Mouse (Mus musculus): ENCODE data around the gene Tkt. TPM values are rescaled to one million over a fixed set of nuclear protein-coding genes. Genes with fewer than 3 reads are reported as not detected.
A peak's percentile ranks its signal among the peaks of the same experiment; 100 is the strongest.

Gene Tkt
- polyA plus RNA-seq, 1 experiment from 2014 or later = 411 TPM

DNA sequence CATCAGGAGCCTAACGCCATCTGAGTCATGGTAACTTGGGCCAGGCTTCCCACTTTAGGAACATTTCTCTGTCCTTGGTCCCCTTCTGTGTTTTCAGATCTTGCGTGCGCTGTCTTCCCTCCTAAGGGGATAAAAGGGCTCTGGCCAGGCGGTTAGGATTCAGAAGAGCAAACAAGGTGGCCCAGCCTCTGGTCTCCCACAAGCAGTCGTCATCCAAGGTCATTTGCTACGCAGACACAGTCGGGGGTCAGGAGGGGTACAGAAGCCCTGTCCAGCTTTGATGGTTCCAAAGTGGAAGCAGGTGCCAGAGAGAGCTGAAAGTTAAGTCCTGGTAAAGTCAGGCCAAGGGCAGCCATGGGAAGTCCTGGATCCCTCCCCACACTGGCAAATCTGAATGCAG is 42.8 kb downstream of the Tkt start:
- ATAC-seq = no peak
- H3K4me3 ChIP-seq (ENCODE audit: low read length) = no peak overlapping the region
- H3K4me1 ChIP-seq (ENCODE audit: control insufficient read depth, insufficient read depth, low read length) = peaks cover 24% of the 10 kb centered on the region
- no peak overlapping the region for H3K27ac ChIP-seq (ENCODE audit: low read length)
- no peaks in the 10 kb centered on the region; the same call in 1 of the 2 replicates for H3K36me3 ChIP-seq (ENCODE audit: control insufficient read depth, insufficient read depth, low read length)
- no peaks in the 10 kb centered on the region for H3K9me3 ChIP-seq (ENCODE audit: control insufficient read depth, low read length)
- no peaks in the 10 kb centered on the region for H3K27me3 ChIP-seq (replicated peaks; ENCODE audit: control insufficient read depth, insufficient read depth, low read length)
- 72% methylated on average over 7 of the region's 7 CpGs for WGBS
- no peak overlapping the region for H3K4me2 ChIP-seq (ENCODE audit: low read depth, low read length)
- H3K9ac ChIP-seq (ENCODE audit: low read depth, low read length) = no peak overlapping the region

DNA sequence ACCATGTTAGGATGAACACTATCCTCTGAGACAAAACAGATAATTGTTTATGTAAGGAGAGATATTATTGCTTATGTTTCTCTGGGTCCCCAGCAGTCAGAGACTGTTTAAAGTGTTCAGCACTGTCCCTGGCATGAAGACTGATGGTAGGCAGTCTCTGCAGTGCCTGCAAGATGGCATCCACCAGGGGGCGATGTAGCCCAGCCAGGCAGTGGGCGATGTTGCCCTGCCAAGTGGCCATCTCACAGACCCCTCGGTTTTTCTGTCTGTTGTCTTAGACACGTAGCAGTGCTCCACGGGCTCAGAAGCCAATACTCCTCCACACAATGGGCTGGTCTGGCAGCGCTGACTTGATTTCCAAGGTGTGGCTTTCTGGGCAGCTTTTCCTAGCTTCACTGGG is 43.3 kb downstream of the Tkt start:
- Histone ChIP-seq H3K9ac (ENCODE audit: low read depth, low read length) (no peak overlapping the region), H3K4me3 (ENCODE audit: low read length) (no peak overlapping the region), H3K36me3 (ENCODE audit: control insufficient read depth, insufficient read depth, low read length) (no peaks in the 10 kb centered on the region; the same call in 1 of the 2 replicates), H3K4me2 (ENCODE audit: low read depth, low read length) (no peak overlapping the region), H3K27me3 (replicated peaks; ENCODE audit: control insufficient read depth, insufficient read depth, low read length) (no peaks in the 10 kb centered on the region), H3K9me3 (ENCODE audit: control insufficient read depth, low read length) (no peaks in the 10 kb centered on the region), H3K4me1 (ENCODE audit: control insufficient read depth, insufficient read depth, low read length) (peaks cover 26% of the 10 kb centered on the region), H3K27ac (ENCODE audit: low read length) (no peak overlapping the region)
- 13% methylated on average over 6 of the region's 6 CpGs for WGBS
- peak; percentile 26; the same call in 1 of the 2 replicates for ATAC-seq

- Histone ChIP-seq H3K4me2 (ENCODE audit: low read depth, low read length) (no peak overlapping the region), H3K27ac (ENCODE audit: low read length) (peak overlapping the region; percentile 86), H3K27me3 (replicated peaks; ENCODE audit: control insufficient read depth, insufficient read depth, low read length) (no peaks in the 10 kb centered on the region), H3K4me1 (ENCODE audit: control insufficient read depth, insufficient read depth, low read length) (peaks cover 28% of the 10 kb centered on the region), H3K4me3 (ENCODE audit: low read length) (no peak overlapping the region), H3K9ac (ENCODE audit: low read depth, low read length) (peak overlapping the region; percentile 43; the same call in 1 of the 2 replicates), H3K9me3 (ENCODE audit: control insufficient read depth, low read length) (no peaks in the 10 kb centered on the region), H3K36me3 (ENCODE audit: control insufficient read depth, insufficient read depth, low read length) (no peaks in the 10 kb centered on the region; the same call in 1 of the 2 replicates)
- peak; percentile 47 for ATAC-seq
- 46% methylated on average over 11 of the region's 11 CpGs for WGBS
Measured at GRCm38 (mm10) chr14:30593279-30594091, 45.3 kb downstream of the Tkt start.

GRCm38 (mm10) chr14:30594092-30594695 is 46.0 kb downstream of the Tkt start:
- 54% methylated on average over 7 of the region's 7 CpGs for WGBS
- peak overlapping the region; percentile 43; the same call in 1 of the 2 replicates for H3K9ac ChIP-seq (ENCODE audit: low read depth, low read length)
- H3K4me2 ChIP-seq (ENCODE audit: low read depth, low read length) = no peak overlapping the region
- H3K4me3 ChIP-seq (ENCODE audit: low read length) = no peak overlapping the region
- H3K9me3 ChIP-seq (ENCODE audit: control insufficient read depth, low read length) = no peaks in the 10 kb centered on the region
- peaks cover 3% of the 10 kb centered on the region for H3K36me3 ChIP-seq (ENCODE audit: control insufficient read depth, insufficient read depth, low read length)
- peaks cover 28% of the 10 kb centered on the region for H3K4me1 ChIP-seq (ENCODE audit: control insufficient read depth, insufficient read depth, low read length)
- H3K27me3 ChIP-seq (replicated peaks; ENCODE audit: control insufficient read depth, insufficient read depth, low read length) = no peaks in the 10 kb centered on the region
- peak overlapping the region; percentile 86 for H3K27ac ChIP-seq (ENCODE audit: low read length)
- peak; percentile 79 for ATAC-seq

DNA sequence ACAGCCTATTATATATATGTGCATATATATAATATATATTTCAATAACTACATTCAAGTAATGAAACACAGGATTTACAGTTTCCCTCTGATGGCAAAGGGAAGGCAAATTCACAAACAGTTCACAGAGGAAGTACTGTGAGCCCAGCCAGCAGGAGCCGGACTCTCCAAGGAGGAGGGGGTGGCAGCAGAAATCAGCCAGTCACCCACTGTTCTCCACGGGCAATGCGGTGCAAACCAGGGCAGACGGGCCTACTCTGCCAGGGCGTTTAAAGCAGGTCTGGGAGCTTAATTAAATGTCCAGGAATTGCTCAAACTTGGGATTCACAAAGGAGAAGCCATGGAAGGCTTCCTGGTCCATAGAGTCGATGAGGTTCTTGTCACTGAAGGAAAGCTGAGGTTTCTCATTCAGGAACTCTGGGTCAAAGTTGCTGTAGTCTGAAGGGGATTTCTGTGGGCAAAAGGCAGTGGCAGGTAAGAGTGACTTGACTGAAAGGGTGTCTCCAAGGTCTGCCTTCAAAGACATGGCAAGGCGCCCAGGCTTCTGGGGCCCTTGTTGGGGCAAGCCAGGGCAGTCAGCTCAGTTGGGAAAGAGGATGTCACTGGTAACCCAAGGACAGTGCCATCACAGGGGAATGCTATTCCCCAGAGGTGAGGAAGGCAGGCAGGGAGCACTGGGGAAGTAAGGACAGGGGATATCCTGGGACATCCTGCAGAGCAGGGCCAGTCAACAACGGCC is 47.6 kb downstream of the Tkt start:
- no peak overlapping the region for H3K4me3 ChIP-seq (ENCODE audit: low read length)
- H3K27me3 ChIP-seq (replicated peaks; ENCODE audit: control insufficient read depth, insufficient read depth, low read length) = no peaks in the 10 kb centered on the region
- H3K9me3 ChIP-seq (ENCODE audit: control insufficient read depth, low read length) = no peaks in the 10 kb centered on the region
- no peak overlapping the region; the same call in 1 of the 2 replicates for H3K9ac ChIP-seq (ENCODE audit: low read depth, low read length)
- no peak for ATAC-seq
- peaks cover 3% of the 10 kb centered on the region for H3K36me3 ChIP-seq (ENCODE audit: control insufficient read depth, insufficient read depth, low read length)
- no peak overlapping the region for H3K4me2 ChIP-seq (ENCODE audit: low read depth, low read length)
- no peak overlapping the region for H3K27ac ChIP-seq (ENCODE audit: low read length)
- H3K4me1 ChIP-seq (ENCODE audit: control insufficient read depth, insufficient read depth, low read length) = peaks cover 28% of the 10 kb centered on the region
- 86% methylated on average over 8 of the region's 8 CpGs for WGBS

- no peak overlapping the region for H3K4me3 ChIP-seq (ENCODE audit: low read length)
- no peak overlapping the region for H3K4me2 ChIP-seq (ENCODE audit: low read depth, low read length)
- peaks cover 28% of the 10 kb centered on the region for H3K4me1 ChIP-seq (ENCODE audit: control insufficient read depth, insufficient read depth, low read length)
- peaks cover 3% of the 10 kb centered on the region for H3K36me3 ChIP-seq (ENCODE audit: control insufficient read depth, insufficient read depth, low read length)
- 52% methylated on average over 3 of the region's 3 CpGs for WGBS
- H3K27ac ChIP-seq (ENCODE audit: low read length) = no peak overlapping the region
- no peaks in the 10 kb centered on the region for H3K27me3 ChIP-seq (replicated peaks; ENCODE audit: control insufficient read depth, insufficient read depth, low read length)
- 0 out of 2 replicates have a peak, but pooled peaks have one; percentile 35 for ATAC-seq
- H3K9me3 ChIP-seq (ENCODE audit: control insufficient read depth, low read length) = no peaks in the 10 kb centered on the region
- no peak overlapping the region for H3K9ac ChIP-seq (ENCODE audit: low read depth, low read length)
Measured at GRCm38 (mm10) chr14:30596407-30596806, 48.2 kb downstream of the Tkt start.

DNA sequence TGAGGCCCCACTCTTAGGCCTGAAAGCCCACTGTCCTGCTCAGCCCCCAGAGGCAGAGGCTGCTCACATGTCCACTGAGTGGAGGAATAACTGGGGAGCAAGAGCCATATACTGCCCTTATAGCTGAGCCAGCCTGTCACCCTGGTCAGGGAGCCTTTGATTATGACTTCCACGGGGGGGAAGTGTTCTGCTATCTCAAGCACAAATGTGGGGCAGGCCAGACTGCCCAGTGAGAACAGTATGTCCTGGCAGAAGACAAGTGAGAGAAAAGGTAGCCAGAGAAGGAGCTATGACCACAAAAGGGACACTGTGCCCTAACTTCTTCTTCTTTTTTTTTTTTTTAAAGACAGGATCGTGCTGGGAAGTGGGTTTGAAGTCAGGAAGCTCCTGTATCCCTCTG is 49.0 kb downstream of the Tkt start:
- peaks cover 28% of the 10 kb centered on the region for H3K4me1 ChIP-seq (ENCODE audit: control insufficient read depth, insufficient read depth, low read length)
- H3K9ac ChIP-seq (ENCODE audit: low read depth, low read length) = no peak overlapping the region
- peaks cover 7% of the 10 kb centered on the region for H3K36me3 ChIP-seq (ENCODE audit: control insufficient read depth, insufficient read depth, low read length)
- no peak overlapping the region for H3K4me3 ChIP-seq (ENCODE audit: low read length)
- H3K27ac ChIP-seq (ENCODE audit: low read length) = no peak overlapping the region
- no peak overlapping the region for H3K4me2 ChIP-seq (ENCODE audit: low read depth, low read length)
- no peaks in the 10 kb centered on the region for H3K27me3 ChIP-seq (replicated peaks; ENCODE audit: control insufficient read depth, insufficient read depth, low read length)
- no peaks in the 10 kb centered on the region for H3K9me3 ChIP-seq (ENCODE audit: control insufficient read depth, low read length)
- WGBS = 68% methylated on average over 2 of the region's 2 CpGs
- ATAC-seq = no peak

- no peak for ATAC-seq
- no peaks in the 10 kb centered on the region for H3K4me1 ChIP-seq (ENCODE audit: control insufficient read depth, insufficient read depth, low read length)
- H3K36me3 ChIP-seq (ENCODE audit: control insufficient read depth, insufficient read depth, low read length) = peaks cover 13% of the 10 kb centered on the region
- no peak overlapping the region for H3K9ac ChIP-seq (ENCODE audit: low read depth, low read length)
- no peaks in the 10 kb centered on the region for H3K9me3 ChIP-seq (ENCODE audit: control insufficient read depth, low read length)
- 86% methylated on average over 5 of the region's 5 CpGs for WGBS
- no peak overlapping the region for H3K27ac ChIP-seq (ENCODE audit: low read length)
- H3K4me3 ChIP-seq (ENCODE audit: low read length) = no peak overlapping the region
- H3K27me3 ChIP-seq (replicated peaks; ENCODE audit: control insufficient read depth, insufficient read depth, low read length) = no peaks in the 10 kb centered on the region
- no peak overlapping the region for H3K4me2 ChIP-seq (ENCODE audit: low read depth, low read length)
Measured at GRCm38 (mm10) chr14:30606817-30607216, 58.7 kb downstream of the Tkt start.

- no peak overlapping the region for H3K4me2 ChIP-seq (ENCODE audit: low read depth, low read length)
- H3K4me3 ChIP-seq (ENCODE audit: low read length) = no peak overlapping the region
- ATAC-seq = no peak; the same call in 1 of the 2 replicates
- 72% methylated on average over 4 of the region's 4 CpGs for WGBS
- 0 out of 2 replicates have a peak, but pooled peaks cover 6% of the 10 kb centered on the region for H3K36me3 ChIP-seq (ENCODE audit: control insufficient read depth, insufficient read depth, low read length)
- no peaks in the 10 kb centered on the region for H3K9me3 ChIP-seq (ENCODE audit: control insufficient read depth, low read length)
- peaks cover 7% of the 10 kb centered on the region; the same call in 1 of the 2 replicates for H3K4me1 ChIP-seq (ENCODE audit: control insufficient read depth, insufficient read depth, low read length)
- H3K27me3 ChIP-seq (replicated peaks; ENCODE audit: control insufficient read depth, insufficient read depth, low read length) = no peaks in the 10 kb centered on the region
- H3K9ac ChIP-seq (ENCODE audit: low read depth, low read length) = no peak overlapping the region
- no peak overlapping the region for H3K27ac ChIP-seq (ENCODE audit: low read length)
Measured at GRCm38 (mm10) chr14:30607696-30608095, 59.5 kb downstream of the Tkt start.

Data from intestine, embryonic 16.5 days (tissue).